Mouse (Mus musculus) frontal cortex, postnatal 36 days (tissue): ENCODE results near the gene Snrpc.
"Not testable (repeated sequence)": the region's sequence is repeated elsewhere in the genome, so short reads cannot be mapped to it uniquely, and the experiment has no call there.

ENCODE experiments used
- DNase-seq, 2 experiments: peaks; one replicate each; pipeline ENCODE4 v3.0.0; 2022; ENCODE audit warnings: low spot score in 2 of 2

Snrpc gene

DNA sequence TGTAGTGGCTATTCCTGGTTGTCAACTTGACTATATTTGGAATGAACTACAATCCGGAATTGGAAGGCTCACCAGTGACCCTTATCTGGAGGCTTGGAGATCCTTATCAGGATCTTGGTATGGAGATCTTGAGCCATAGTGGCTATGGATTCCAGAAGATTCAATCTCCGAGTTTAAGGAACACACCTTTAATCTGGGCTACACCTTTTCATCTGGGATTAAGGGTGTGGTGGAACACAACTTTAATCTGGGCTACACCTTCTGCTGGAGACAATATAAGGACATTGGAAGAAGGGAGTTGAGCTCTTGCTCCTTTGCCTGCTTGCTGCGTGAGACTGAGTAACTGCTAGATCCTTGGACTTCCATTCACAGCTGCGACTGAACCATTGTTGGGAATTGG lies at the start of gene Snrpc:
Snrpc (plus strand) TSS at position 301 of the 400 bp plus-strand sequence.
- DNase-seq = not testable (repeated sequence)

DNA sequence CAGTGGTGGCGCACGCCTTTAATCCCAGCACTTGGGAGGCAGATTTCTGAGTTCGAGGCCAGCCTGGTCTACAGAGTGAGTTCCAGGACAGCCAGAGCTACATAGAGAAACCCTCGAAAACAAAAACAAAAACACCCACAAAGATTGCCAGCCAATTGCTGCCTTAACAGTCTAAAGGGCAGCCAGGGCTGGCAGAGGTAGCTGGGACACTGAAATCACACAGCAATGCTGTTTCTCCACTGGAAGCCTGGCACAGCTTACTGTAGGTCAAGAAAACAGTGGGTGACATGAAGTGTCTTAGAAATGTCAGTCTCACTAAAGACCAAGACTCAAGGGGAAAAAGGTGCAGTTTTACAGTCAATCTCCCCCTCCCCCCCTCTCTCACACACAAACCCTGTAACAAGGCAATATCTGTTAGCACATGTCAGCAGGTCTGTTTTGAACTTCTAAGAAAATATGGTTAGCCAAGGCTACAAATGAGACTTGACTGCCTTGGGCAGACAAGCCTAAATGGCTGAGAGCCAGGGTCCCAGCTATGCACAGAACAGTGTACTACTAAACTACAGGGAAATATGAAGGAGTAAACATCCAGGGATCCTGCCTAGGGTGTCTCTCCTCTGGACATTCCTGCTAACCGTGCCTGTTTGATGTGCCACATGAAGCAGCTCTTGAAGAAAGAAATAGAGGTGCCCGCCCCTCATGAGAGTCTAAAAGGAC lies 49.3 kb upstream of the Snrpc start:
- no peak for DNase-seq

DNA sequence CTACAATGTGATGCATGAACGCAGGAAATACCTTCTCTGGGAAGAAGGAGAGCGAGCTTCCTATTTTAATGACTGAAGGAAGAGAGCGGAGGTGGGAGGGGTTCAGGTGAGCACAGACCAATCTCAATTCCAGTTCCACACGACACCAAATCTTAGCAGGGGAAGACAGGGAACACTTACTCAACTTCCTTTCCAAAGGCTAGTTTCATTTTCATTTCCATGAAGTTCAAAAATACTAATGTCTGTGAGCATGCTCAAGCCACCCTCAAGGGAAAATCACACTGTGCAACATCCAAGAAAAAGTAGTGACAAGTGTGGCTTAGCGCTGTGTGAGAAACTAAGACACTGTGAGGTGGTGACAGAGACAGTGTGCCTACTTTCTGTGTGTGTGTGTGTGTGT lies 47.9 kb upstream of the Snrpc start:
- no peak for DNase-seq

DNA sequence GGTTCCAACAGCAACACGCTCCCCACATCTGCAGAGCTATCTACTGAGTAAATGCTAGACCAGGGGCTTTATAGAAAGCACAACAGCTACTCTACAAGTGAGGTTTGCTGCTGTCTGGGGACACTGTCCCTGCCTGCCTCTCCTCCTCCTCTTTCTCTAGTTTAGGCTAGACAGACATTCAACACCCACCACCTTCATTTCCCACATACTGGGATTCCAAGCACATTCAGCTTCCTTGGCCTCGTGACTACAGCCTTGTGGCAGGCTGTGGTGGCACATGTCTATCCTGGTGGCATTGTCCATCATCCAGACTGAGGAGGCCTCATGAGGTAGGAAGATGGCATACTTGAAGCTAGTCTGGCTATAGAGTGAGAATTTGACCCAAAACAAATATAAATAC lies 47.0 kb upstream of the Snrpc start:
- peak in 1 of 2 experiments; percentile 47 for DNase-seq

DNA sequence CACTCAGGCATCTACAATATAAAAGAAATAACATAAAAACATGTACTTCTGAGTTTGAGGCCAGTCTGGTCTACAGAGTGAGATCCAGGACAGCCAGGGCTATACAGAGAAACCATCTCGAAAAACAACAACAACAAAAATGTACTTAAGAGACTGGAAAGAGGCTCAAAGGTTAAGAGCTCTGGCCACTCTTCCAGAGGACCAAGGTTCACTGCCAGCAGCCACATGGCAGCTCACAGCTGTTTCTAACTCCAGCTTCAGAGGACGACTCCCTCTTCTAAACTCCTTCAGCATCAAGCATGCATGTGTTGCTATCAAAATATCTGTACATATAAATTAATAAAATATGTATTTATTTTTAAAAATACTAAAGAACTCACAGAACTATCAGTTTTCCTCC lies 46.4 kb upstream of the Snrpc start:
- DNase-seq = no peak

DNA sequence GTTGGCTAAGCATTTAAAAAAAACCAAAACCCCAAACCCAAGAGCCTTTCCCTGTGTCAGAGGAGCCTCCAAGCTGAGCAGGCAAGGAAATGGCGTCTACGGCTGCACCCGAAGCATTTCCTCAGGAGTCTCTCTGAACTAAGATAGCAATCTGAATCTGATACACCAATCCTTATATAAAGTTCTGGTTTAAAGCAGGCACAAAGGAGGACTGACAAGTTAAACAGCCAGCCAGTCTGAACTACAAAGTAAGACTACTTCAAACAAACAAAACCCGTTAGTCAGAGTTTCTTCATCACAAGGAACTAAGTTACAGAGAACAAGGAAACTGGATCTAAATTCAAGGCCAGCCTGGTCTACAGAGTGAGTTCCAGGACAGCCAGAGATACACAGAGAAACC lies 45.4 kb upstream of the Snrpc start:
- DNase-seq = no peak

DNA sequence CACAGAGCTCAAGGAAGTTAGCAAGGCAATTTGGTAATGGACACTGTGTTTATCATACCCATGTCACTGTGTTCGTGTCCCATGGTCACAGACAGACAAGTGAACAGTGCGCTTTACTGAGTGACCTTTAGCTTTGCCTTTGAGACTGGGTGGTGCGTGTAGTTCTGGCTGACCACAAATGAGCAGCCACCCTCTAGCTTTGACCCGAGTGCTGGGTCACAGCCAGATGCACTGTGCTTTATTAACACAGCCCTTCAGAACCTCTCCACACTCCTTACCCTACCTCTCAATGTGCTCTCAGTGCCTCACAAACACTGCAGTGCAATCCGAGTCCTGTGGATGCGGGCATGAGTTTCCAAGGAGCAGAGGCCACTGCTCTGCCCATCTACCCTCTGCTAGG lies 44.8 kb upstream of the Snrpc start:
- no peak for DNase-seq

DNA sequence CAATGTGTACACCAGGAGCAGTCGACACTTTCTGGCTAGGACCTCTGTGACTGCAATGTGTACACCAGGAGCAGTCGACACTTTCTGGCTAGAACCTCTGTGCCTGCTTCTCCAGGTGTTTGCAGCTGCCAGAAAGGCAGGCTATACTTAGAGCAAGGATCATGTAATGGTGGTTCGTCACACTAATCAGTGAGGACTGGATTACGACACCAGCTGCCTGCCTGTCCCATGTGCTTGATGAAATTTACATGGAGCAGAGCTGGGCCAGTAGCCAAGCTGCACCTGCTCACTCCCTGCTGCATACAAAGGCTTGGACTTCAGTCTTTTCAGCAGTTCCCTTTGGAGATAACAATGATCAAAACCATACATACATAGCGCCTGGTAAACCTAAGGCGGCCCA lies 41.2 kb upstream of the Snrpc start:
- DNase-seq = peak in 1 of 2 experiments; percentile 38

DNA sequence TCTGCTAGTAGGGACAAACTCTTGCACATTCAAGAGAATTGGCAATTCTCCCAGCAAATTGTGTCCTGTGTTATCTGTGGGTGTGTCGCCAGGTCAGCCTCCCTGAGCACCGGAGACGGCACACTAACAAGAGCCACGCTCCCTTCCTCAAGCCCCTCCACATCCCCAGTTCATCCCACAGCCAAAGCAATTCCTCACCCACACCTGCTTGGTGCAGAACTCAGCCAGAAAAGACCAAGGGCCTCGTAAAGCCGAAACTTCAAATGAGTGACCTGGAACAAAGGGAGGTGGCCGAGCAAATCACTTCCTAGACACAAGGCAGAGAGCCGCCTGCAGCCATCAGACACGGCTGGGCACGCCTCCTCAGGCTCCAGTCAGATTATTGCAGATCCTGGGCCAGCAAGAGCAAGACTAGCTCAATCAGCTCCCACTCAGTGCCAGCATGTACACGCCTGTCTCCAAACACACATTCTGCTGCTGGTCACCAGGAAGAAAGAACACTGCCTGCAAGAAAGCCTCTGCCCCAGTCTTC lies 40.5 kb upstream of the Snrpc start:
- peak in 1 of 2 experiments; percentile 28 for DNase-seq

DNA sequence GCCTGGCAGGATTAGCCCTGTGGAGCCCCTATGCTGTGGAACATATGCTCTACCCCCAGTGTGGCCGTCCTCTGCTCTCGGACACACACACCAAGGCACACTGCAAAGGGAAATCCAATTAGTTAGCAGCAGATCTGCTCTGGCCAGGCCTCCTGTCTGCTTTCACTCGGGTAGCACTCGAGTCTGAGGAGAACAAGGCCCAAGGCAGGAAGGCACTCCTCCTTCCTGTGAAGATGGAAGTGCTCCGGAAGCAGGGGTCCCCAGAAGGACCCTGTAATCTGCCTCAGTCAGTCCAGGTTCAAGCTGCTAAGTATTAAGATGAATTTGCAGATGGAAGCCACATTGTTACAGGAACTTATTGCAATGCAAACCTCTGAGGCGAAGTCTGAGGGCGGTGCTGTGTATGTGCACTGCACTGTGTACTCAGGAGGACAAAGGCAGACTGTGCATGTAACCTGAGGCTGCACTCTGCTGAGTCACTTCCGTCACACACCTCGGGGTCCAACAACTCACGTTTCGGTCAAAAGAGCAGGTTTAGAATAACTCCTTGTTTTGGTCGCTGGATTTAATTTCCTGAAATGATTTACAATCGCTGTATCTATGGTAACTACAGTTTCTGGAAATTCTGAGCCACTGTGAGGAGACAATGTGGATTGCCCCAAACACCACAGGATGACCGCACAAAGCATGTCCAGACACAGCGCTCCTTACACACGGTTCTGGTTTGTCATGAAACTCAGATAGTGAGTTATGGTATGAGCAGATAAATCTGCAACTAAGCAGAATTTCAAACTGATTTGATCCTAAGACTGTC lies 38.0 kb upstream of the Snrpc start:
- no peak for DNase-seq

DNA sequence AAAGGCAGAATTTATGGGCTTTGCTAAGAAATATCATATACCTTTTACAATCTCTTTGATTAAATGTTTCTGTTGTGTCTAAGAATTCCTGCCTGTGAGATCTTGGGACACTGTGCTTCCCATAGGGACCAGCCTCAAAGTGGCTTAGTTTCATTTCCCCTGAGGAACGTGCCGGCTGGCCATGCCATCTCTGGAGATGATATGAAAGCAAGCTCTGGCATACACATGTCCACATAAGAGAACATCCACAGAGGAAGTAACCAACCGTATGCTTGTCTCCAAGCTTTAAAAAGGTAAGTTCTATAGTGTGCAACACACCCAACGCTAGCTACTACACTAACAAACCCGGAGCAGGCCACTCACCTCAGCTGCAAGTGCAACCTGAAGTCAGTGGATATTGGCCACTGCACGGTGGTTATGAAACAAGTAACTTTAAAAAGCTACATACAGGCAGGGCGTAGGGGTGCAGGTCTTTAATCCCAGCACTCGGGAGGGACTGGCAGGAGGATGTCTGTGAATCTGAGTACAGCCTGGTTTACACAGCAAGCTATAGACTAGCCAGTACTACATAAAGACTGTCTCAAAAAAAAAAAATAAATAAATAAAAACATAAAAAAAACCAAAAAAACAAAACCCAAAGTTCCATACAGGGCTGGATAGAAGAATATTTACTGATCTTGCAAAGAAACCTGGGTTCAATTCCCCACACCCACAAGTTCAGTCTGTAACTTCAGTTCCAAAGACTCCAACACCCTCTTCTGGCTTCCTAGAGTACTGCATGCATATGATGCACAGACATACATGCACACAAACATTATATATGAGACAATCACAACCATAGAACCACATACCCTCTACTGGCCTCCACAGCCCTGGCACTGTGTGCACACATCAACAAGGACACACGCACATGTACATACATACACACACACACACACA lies 37.0 kb upstream of the Snrpc start:
- no peak for DNase-seq

DNA sequence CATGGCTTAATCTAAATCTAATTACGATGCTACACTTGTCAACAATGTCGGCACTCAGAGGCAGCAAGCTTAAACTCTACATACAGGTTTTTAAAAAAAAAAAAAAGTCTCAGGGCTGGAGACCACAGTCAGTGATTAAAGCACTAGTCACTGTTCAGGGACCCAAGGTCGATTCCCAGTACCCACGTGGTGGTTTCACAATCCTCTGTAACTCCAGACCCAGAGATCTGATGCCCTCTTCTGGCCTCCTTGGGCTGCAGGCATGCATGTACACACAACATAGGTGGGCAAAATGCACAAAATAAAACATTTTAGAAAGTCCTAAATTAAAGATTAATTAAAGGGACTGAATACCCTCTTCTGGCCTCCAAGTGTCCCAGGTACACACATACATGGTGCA lies 34.2 kb upstream of the Snrpc start:
- DNase-seq = no peak

DNA sequence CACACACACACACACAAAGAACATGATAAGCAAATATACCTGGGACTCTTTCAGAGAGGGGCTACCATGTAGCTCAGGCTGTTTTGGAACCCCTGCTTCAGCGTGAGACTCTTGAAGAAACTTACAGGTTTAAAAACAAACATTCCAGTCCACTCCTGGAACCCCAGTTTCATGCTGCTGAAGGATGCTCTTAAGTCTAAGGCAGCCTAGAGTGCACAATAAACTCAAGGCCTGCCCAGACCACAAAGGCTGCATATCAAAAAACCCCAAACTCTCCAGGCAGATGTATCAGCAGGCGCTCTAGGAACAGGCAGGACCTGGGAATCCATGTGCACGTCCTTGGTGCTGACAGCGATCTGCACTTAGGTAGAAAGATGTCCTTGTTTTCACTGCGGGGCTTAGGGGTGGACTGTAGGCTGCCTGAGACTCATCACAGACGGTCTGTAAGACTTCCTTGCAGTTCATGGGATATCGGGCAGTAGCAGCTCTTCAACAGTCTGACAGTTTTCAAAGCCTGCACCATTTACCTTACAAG lies 33.7 kb upstream of the Snrpc start:
- no peak for DNase-seq

DNA sequence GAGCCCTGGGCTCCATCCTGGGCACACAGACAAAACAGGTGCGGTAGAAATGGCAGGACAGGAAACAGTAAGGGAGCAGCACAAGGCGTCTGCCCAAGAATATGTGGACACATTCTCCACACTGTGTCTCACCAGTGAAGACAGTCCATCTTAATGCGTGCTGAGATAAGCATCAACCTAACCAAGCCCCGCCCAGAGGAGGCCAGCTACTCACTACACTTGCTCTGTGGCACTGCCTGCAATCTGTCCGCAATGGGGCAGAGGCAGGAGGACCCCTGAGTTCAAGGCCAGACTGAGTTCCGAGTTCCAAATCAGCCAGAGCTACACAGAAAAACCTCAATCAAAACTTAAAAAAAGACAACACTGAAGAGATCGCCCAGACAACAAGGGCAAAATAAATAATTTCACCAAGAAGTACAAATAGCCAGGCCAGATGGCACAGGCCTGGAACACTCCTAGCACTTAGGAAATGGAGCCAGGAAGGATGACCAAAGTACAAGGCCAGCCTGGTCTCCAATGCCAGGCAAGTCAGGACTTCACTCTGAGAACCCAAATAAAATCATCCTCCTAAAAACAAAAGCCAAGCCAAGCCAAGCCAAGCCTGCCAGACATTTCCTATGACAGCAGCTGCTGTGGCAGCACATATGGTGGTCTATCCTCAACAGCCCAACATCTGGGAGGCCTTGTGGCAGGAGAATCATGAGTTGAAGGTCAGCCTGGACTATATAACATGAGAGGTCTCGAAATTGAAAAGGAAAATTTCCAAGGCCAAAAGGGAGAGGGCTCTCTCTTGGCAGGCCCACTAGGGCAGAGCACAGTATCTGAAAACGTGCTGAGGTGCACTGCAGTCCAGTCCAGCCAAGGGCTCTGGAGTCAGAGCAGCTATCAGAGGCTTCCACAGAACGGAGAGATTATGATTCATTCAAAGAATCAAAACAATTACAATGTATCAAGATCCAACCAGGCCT lies 32.9 kb upstream of the Snrpc start:
- DNase-seq = no peak

DNA sequence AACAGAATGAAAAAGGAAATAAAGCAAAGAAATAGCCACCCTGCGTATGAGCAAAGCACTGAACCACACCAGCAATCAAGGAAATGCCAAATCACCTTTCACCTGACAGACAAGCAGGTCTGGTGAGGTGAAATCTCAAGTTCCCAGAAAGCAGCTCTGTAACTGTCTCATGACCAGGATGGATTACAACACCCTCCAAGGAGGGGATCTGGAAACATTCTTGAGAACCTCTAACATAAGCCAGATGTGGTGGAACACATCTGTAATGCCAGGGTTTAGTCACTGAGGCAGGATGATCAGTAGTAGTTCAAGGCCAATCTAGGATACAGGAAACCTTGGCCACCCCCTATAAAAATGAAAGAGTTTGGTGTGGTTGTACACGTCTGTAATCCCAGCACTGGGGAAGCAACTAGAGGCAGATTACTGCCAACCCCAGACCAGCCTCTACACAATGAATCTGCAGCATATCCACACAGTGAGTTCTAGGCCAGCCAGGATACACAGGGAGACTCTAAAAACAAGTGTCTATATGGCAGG lies 30.3 kb upstream of the Snrpc start:
- DNase-seq = no peak

DNA sequence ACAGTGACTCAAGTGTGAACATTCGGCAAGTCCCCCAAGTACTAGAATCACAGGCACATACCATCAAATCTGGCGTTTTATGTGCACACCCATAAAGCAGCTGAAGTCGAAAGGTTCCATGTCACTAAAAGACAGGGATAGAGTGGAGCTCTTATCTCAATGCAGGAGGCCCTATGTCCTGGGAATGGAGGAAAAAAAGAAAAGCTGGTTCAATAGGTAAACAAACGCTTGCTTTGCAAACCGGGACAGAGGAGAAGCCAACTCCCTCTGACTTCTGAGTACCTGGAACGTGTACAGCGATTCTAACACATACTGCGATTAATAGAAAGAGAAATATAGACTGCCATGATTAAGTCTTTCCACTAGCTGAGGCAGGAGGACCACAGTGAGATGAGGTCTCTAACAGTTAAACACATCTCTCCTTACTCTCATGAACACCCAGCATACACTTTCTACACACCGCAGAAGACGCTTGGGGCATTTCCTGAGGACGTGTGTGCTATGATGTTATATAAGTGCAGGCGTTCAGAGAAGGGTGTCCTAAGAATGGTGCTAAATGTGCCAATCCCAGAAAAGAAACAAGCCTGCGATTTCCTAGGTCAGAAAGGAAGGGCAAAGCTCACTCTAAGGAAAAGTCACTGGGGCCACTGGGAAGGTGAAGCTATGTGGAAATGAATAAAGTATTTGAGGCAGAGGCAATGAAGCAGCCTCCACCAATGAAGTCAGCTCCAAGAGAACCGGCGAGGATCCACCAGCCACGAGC lies 27.2 kb upstream of the Snrpc start:
- DNase-seq = no peak

DNA sequence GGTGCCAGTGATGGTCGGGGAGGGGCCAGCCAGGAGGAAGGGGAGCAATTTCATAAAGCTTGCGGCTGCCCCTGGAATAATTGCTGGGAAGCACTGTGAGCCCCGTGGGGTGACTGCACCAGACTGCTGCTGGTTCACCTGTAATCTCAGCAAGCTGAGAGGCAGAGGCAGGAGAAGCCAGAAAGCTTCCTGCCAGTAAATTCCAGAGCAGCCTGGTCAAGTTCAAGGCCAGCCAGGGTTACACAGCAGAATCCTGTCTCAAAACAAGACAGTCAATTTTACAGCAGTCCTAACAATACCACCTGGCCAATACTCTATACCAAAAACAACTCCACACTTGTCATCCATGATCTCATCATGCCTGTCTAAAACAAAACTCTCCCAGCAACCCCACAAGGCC lies 26.0 kb upstream of the Snrpc start:
- no peak for DNase-seq

DNA sequence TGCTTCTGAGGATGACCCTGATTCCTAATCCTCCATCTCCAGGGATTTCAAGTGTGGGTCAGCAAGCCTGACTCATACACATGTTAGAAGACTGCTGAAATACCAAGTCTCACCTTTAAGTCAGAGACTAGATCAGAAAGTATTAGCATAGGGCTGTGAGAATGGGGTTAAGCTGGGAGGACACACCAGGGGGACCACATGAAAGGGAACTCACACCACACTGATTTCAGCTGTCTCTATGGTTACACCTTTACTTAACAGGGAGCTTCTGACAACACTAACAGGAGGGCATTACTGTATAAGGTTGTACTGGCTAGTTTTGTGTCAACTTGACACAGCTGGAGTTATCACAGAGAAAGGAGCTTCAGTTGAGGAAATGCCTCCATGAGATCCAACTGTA lies 23.3 kb upstream of the Snrpc start:
- no peak for DNase-seq

DNA sequence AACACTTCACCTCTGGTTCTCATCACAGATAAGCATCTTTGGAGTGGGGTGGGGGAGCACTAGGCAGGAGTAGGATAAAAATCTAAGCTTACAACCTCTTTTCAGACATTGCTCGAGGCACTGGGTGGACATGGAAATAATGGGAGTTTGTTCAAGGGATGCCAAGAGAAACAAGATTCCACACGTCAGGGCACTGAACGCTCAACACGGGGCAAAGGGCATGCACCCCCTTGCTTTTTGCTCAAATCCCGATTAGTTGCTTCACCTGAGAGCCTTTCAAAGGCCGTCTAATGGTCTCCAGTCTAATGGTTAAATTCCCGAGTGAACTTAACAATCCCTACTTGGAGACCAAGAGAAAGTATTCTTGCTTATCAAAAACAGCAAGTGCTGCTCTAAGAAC lies 18.9 kb upstream of the Snrpc start:
- no peak for DNase-seq
